Mouse (Mus musculus): ENCODE results near the gene Smarca4.

DNA sequence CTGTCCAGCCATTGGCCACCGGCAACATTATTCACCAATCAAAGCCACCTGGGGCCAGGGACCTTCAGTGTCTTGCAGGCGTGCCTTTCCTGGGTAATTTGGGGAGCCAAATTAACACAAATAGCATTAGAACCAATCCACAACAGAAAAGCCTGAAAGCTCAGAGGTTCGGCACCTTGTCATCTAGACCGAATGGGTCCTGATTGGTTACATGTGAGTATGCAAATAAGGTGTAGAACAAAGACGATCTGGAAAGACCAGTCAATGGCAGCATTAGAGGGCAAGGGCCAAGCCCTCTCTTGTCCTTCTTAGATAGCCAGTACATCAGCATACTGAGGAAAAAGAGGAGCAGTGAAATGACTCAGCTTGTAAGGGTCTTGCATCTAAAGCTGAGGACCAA lies 10.1 kb upstream of the Smarca4 start:
- TF ChIP-seq CTCF (IDR thresholded peaks at IDR 0.05; ENCODE audit: extremely low read depth, insufficient read depth, low read length) (no peak), POLR2A (IDR thresholded peaks at IDR 0.05; ENCODE audit: extremely low read depth, insufficient read depth, low read length) (no peak)
